Mouse (Mus musculus) limb, embryonic 10.5 days (tissue): ENCODE results near the gene Cdc5l. TPM values are rescaled to one million over a fixed set of nuclear protein-coding genes. Genes with fewer than 3 reads are reported as not detected.
"Not testable (repeated sequence)": the region's sequence is repeated elsewhere in the genome, so short reads cannot be mapped to it uniquely, and the experiment has no call there.

Source experiments
- DNase-seq: peaks from one replicate; pipeline ENCODE4 v3.0.0-alpha.2; 2017; ENCODE audit warnings: low spot score
- H3K27ac ChIP-seq: fragments of 300-500 bp; sonication (generic); 2 replicates; pipeline ENCODE4 v1.5.1; 2016; ENCODE audit warnings: mild to moderate bottlenecking
- H3K27me3 ChIP-seq: fragments of 300-500 bp; sonication (generic); 2 replicates; pipeline ENCODE4 v1.6.1; 2016; ENCODE audit warnings: low read depth, mild to moderate bottlenecking; ENCODE audit not compliant: poor library complexity, severe bottlenecking
- H3K36me3 ChIP-seq: fragments of 300-500 bp; sonication (generic); 2 replicates; pipeline ENCODE4 v1.6.1; 2016; ENCODE audit warnings: mild to moderate bottlenecking, moderate library complexity
- H3K4me1 ChIP-seq: fragments of 300-500 bp; sonication (generic); 2 replicates; pipeline ENCODE4 v1.6.1; 2016
- H3K4me3 ChIP-seq: fragments of 300-500 bp; sonication (generic); 2 replicates; pipeline ENCODE4 v1.5.1; 2016; ENCODE audit warnings: mild to moderate bottlenecking, moderate library complexity
- H3K9me3 ChIP-seq: fragments of 300-500 bp; sonication (generic); replicated peaks from 2 replicates; pipeline ENCODE4 v1.6.1; 2016; ENCODE audit warnings: mild to moderate bottlenecking
- WGBS: fragments of 180-500 bp; shearing (Covaris S2); methylation state at CpG from one replicate; pipeline ENCODE4 v1.1.7; 2016; 5-methylcytosine and 5-hydroxymethylcytosine counted together
- polyA plus RNA-seq: library from polyadenylated mRNA; unstranded; fragments of >200 nt; fragmentation: Nextera tagmentation; extraction: Ambion mirVana; gene quantifications from 2 replicates; pipeline ENCODE4 v1.2.1, GENCODE M21; 2016

Gene Cdc5l
- polyA plus RNA-seq, 1 experiment from 2014 or later, result 68.9 TPM

DNA sequence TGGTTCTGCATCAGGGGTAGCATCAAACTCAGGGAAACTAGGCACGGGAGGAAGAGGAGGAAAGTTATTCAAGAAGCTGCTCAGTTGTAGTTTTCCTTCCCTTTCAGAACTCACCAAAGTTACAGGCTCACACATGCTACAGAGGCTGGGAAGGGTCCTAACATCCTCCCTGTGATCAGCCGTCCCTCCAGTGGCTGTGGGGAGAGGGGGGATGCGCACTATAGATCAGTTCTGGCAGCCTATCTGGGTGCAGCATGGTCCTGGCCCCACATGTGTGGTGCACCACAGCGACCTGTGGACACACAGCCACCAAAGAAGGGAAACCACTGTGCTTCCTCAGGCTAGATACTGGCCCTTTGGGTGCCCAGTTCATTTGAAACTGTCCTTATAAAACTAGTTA is 25.0 kb upstream of the Cdc5l start:
- Histone ChIP-seq H3K4me1 (no peaks in the 10 kb centered on the region), H3K36me3 (no peaks in the 10 kb centered on the region), H3K9me3 (no peaks in the 10 kb centered on the region), H3K4me3 (no peak overlapping the region), H3K27ac (no peak overlapping the region), H3K27me3 (no peaks in the 10 kb centered on the region)
- WGBS, result 72% methylated on average over 4 of the region's 4 CpGs
- DNase-seq, result no peak

DNA sequence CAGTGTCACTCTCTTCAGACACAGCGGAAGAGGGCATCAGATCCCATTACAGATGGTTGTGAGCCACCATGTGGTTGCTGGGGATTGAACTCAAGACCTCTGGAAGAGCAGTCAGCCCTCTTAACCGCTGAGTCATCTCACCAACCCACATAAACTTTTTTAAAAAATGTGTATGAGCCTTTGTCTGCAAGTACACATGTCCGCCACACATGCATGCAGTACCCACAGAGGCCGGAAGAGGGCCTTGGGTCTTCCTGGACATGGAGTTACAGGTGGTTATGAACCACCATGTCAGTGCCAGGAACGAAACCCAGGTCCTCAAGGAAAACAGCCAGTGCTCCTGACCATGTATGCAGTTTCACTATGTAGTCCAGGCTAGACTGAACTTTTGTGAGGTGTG is 23.9 kb upstream of the Cdc5l start:
- Histone ChIP-seq H3K27ac (no peak overlapping the region), H3K9me3 (no peaks in the 10 kb centered on the region), H3K27me3 (no peaks in the 10 kb centered on the region), H3K36me3 (no peaks in the 10 kb centered on the region), H3K4me1 (no peaks in the 10 kb centered on the region), H3K4me3 (no peak overlapping the region)
- no peak for DNase-seq
- 91% methylated on average over 5 of the region's 5 CpGs for WGBS

DNA sequence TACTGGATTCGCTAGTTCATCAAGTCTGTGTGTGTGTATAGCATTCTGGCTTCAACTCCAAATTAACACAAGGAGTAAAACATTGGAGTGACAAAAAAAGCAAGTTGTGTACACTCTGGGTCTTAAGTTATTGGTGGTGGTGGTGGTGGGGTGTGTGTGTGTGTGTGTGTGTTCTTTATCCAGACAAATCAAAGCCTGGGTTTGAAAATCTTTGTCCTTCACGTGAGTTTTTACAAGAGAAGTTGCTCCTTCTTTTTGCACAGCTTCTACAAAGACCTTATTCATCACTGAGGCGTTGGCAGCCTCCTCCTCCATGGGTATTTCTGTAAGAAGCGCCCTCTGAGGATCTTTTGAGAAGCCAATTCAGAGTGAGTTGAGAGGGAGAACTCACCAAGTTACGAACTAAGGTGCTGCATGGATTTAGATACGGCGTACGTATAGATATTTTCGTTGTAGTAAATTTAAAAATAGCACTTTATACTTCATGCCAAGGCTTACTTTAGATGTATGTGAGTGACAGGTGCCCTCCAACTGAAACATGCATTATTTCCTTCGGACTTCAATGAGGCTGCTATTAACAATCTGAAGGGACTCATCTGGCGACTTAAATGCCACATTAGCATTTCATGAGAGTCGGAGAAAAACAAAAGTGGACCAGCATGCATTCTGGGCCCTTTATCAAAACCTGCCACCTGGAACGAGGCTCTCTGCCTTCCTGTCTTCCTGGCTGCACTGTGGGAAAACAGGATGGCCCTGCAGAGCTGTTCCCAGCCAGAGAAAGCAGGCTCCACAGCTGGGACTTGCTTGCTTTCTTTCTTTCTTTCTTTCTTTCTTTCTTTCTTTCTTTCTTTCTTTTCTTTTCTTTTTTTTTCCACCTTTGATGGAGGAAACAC is 23.0 kb upstream of the Cdc5l start:
- no peaks in the 10 kb centered on the region for H3K4me1 ChIP-seq
- no peaks in the 10 kb centered on the region for H3K27me3 ChIP-seq
- H3K4me3 ChIP-seq, result no peak overlapping the region
- H3K27ac ChIP-seq, result no peak overlapping the region
- H3K9me3 ChIP-seq, result no peaks in the 10 kb centered on the region
- WGBS, result 69% methylated on average over 13 of the region's 13 CpGs
- DNase-seq, result no peak
- H3K36me3 ChIP-seq, result no peaks in the 10 kb centered on the region

DNA sequence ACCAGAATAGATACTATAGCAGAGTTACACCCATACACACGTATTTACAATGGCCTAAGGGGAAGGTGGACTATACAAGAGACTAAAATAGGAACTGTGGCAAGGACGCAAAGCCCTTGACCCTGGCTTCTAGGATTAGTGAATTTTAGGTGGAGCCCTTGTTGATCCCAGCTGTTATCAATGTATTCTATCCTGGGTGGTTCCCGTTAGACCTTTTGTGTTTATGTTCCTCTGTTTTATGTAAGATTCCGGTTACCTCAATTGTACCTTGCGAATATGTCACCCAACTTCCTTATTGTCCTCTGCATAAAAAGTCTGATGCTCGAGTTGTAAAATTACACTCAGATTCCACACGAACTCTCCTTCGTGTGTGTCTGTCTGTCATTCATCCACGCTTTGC is 22.2 kb upstream of the Cdc5l start:
- H3K27ac ChIP-seq, H3K4me1 ChIP-seq, H3K4me3 ChIP-seq, H3K27me3 ChIP-seq, H3K36me3 ChIP-seq, H3K9me3 ChIP-seq, DNase-seq: not testable (repeated sequence)
- WGBS, result 93% methylated on average over 9 of the region's 9 CpGs

DNA sequence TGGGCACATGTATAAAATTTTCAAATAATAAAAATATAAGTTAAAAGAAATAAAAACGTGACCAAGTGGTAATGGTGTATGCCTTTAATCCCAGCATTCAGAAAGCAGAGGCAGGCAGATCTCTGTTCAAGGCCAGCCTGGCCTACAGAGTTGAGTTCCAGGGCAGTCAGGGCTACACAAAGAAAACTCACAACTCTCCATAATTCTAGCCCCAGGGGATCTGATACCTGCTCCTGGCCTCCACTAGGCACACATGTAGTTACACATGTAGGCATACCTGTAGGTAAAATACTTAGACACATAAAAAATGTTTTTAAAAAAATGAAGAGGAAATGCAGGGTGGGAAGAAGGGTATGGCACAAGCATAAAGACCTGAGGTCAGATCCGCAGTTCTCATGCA is 21.3 kb upstream of the Cdc5l start:
- Histone ChIP-seq H3K36me3 (no peaks in the 10 kb centered on the region), H3K27me3 (no peaks in the 10 kb centered on the region), H3K27ac (no peak overlapping the region), H3K9me3 (no peaks in the 10 kb centered on the region), H3K4me1 (no peaks in the 10 kb centered on the region), H3K4me3 (no peak overlapping the region)
- DNase-seq, result no peak
- WGBS, result 89% methylated on average over 2 of the region's 2 CpGs

DNA sequence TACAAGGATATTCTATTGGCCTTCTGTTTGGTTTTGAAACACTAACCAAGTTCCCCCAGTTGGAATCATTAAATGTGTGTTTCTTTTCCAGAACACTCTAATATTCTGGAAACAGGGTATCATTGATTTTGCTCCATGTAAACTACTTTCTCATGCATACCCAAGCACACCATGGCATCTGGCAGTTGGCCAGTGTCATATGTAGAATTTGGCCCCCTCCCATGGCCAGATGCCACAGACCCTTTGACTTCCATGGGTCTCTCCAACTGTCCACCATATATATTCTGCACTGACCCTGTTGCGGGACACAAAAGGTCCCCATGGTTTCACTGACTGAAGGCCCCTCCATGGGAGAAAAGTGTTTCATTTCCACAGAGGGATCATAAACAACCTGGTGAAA is 18.7 kb upstream of the Cdc5l start:
- Histone ChIP-seq H3K4me3 (no peak overlapping the region), H3K27me3 (no peaks in the 10 kb centered on the region), H3K36me3 (peaks cover 8% of the 10 kb centered on the region), H3K9me3 (no peaks in the 10 kb centered on the region), H3K27ac (no peak overlapping the region), H3K4me1 (no peaks in the 10 kb centered on the region)
- WGBS, result 100% methylated on average over 1 of the region's 1 CpGs
- no peak for DNase-seq

DNA sequence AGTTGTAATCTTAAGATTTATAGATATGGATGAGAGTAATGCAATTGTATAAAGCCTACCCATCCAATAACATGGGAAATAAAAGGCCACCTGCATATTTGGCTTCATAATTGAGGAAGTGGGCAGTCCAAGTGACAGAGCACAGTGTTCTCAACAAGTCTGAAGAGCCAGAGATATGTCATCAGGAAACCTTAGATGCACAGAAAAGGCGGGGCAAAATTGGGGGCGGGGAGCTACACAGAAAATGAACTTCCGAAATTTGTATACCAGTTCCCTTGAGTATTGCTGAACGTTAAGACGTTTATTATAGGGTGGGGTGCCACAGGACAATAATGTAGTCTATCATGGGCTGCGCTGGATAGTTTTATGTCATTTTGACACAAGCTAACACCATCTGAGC is 16.6 kb upstream of the Cdc5l start:
- WGBS, result 95% methylated on average over 6 of the region's 6 CpGs
- no peaks in the 10 kb centered on the region for H3K4me1 ChIP-seq
- H3K9me3 ChIP-seq, result no peaks in the 10 kb centered on the region
- no peak overlapping the region for H3K4me3 ChIP-seq
- no peak overlapping the region for H3K27ac ChIP-seq
- H3K27me3 ChIP-seq, result no peaks in the 10 kb centered on the region
- no peak for DNase-seq
- peaks cover 15% of the 10 kb centered on the region for H3K36me3 ChIP-seq

DNA sequence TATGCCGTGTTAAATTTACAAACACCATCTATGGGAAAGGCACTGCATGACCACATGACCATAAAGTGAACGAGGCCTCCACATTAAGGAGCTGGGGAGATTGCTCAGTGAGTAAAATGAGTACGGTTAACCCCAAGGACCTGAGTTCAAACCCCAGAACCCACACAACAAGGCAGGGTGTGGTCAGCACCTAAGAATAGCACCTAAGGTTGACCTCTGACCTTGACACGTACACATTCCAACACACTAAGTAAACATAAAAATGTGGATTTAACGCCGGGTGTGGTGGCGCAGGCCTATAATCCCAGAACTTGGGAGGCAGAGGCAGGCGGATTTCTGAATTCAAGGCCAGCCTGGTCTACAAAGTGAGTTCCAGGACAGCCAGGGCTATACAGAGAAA is 16.0 kb upstream of the Cdc5l start:
- H3K27me3 ChIP-seq, result no peaks in the 10 kb centered on the region
- no peaks in the 10 kb centered on the region for H3K4me1 ChIP-seq
- H3K36me3 ChIP-seq, result peaks cover 15% of the 10 kb centered on the region
- WGBS, result 92% methylated on average over 8 of the region's 8 CpGs
- H3K4me3 ChIP-seq, result no peak overlapping the region
- DNase-seq, result no peak
- no peak overlapping the region for H3K27ac ChIP-seq
- H3K9me3 ChIP-seq, result no peaks in the 10 kb centered on the region

DNA sequence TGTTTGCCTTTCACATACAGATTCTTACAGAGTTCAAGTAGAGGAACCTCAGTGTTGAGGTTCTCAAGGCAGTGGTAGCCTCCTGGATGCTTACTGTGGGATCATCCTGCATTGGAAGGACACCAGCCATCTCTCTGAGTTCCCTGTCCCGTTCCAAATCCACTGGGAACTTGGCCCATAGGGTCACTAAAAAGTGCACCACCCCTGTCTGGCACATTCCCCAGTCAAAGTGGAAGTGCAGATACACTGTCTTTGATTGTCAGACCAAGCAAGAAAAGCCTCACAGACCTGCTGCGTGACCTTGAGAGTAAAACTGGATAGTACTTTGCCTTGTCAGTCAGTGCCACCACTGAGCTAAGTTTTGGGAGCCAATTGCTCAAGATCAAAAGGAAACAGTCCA is 13.5 kb upstream of the Cdc5l start:
- DNase-seq, result no peak
- Histone ChIP-seq H3K4me1 (no peaks in the 10 kb centered on the region), H3K9me3 (no peaks in the 10 kb centered on the region), H3K4me3 (no peak overlapping the region), H3K36me3 (peaks cover 19% of the 10 kb centered on the region), H3K27ac (no peak overlapping the region), H3K27me3 (no peaks in the 10 kb centered on the region)
- 90% methylated on average over 2 of the region's 2 CpGs for WGBS

DNA sequence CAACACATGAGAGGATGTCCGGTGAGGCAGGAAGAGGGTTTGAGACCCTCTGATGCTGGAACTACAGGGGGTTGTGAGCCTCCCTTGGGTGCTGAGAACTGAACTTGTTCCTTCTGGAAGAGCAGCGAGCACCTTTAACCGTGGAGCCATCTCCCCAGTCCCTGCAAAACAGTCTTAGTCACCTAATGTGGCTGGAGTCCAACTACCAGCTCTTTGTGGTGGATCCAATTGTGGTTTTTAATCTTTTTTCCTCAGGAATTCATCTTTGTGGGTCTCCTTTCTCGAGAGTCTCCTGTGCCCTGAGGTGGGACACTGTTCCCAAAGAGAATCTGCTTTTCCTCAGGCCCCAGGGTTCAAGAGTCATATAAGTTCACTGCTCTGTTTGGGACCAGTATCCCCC is 12.4 kb upstream of the Cdc5l start:
- no peak overlapping the region for H3K4me3 ChIP-seq
- DNase-seq, result no peak
- WGBS, result 95% methylated on average over 4 of the region's 4 CpGs
- no peak overlapping the region for H3K27ac ChIP-seq
- H3K27me3 ChIP-seq, result no peaks in the 10 kb centered on the region
- H3K9me3 ChIP-seq, result no peaks in the 10 kb centered on the region
- no peaks in the 10 kb centered on the region for H3K4me1 ChIP-seq
- peaks cover 30% of the 10 kb centered on the region for H3K36me3 ChIP-seq

DNA sequence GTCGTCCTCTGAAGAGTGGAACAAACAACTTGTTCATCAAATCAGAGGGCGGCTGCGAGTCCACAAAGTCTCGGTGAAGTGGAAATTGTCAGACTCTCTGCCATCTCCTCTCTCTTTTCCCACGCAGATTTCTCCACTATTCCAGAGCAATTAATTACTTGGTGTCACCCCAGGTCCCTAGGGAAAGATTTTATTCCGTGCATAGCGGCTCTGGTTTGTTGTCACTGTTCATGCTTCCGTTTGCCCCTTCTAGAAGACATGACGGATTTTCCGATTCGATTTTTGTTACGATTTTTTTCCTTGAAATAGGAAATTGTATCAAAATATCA is 689 bp upstream of the Cdc5l start:
- H3K27ac ChIP-seq, result peak overlapping the region; percentile 94
- 10% methylated on average over 12 of the region's 12 CpGs for WGBS
- H3K27me3 ChIP-seq, result no peaks in the 10 kb centered on the region
- H3K4me3 ChIP-seq, result peak overlapping the region; percentile 98
- peaks cover 26% of the 10 kb centered on the region for H3K36me3 ChIP-seq
- H3K9me3 ChIP-seq, result no peaks in the 10 kb centered on the region
- peaks cover 20% of the 10 kb centered on the region for H3K4me1 ChIP-seq
- no peak for DNase-seq

DNA sequence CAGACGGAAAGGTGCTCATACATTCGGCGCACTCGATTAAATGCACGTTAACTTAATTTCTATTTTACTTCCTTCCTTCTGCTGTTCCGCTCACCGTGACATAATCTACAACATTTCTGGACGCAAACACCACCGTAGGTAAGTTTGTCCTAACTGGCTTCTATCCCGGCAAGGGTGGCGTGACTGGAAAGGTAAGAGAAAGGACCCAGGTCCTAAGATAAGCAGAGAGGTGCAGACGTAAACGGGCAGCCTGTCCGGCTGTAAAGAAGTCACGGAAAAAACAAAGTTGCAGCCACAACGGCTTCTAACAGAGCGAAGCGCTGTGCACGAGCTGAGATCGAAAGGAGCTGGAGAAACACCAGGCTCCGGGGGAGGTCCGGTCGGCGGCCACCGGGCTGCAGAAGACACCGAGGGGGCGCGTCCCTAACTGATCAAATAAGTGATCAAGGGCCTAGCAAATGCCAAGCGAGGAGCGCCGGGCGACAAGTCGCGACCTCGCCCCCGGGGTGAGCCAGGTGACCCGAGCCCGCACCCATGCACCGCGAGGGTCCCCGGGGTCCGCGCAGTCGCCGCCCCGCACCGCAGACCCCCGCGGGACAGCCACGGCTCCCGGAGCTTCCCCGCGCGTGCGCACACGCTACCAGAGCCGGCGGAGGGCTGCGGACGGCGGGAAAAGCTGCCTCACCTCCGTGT is 685 bp downstream of the Cdc5l start:
- Histone ChIP-seq H3K27me3 (no peaks in the 10 kb centered on the region), H3K4me1 (peaks cover 20% of the 10 kb centered on the region), H3K4me3 (peak overlapping the region; percentile 98), H3K27ac (peak overlapping the region; percentile 94), H3K36me3 (peaks cover 24% of the 10 kb centered on the region), H3K9me3 (no peaks in the 10 kb centered on the region)
- no peak for DNase-seq
- 2% methylated on average over 62 of the region's 62 CpGs for WGBS

DNA sequence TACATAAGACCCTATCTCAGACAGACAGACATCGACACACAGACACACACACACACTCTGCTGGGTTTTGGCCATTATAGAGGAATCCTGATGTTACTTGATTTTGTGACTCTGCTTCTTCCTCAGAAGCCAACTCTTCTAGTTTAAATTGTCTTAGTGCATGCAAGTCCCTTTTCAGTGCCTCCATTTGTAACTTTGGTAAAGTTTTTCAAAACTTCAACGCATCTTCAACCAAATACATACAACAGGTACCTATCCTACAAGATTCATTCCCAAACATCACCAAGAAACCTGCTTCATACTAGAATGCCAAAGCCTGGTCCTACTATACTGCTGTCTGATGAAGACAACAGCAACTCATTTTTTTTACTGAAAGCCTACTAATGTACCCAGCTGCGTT is 1.5 kb downstream of the Cdc5l start:
- WGBS, result 88% methylated on average over 3 of the region's 3 CpGs
- no peak overlapping the region for H3K27ac ChIP-seq

More for the DNA sequence above, 1.5 kb downstream of the Cdc5l start:
- peak overlapping the region; percentile 98 for H3K4me3 ChIP-seq
- H3K36me3 ChIP-seq, result peaks cover 24% of the 10 kb centered on the region
- no peak for DNase-seq
- H3K27me3 ChIP-seq, result no peaks in the 10 kb centered on the region
- no peaks in the 10 kb centered on the region for H3K9me3 ChIP-seq
- H3K4me1 ChIP-seq, result peaks cover 20% of the 10 kb centered on the region
